In the genomic region with DNA sequence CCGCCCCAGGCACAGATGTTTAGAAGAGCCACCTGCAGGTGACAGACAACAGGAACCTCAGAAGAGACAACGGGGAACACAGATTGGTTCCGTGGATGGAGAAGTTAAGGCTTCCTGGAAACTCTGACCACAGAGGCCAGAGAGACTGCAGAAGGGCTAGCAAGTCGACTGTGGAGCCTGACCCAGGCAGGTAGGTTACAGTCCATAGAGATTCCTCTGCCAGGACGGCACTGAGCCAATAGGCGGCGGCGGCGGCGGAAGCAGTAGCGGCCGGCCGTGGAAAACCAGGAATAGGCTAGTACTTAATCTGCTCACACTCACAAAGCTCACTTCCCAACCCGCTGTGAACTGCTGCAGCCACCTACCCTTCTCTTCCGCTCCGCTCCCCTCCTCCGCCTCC, we compare ENCODE assay signal across 8 mouse cellular contexts. TPM values are rescaled to one million over a fixed set of nuclear protein-coding genes. Genes with fewer than 3 reads are reported as not detected.
DNase-seq lines count a peak whose midpoint lies in the region; ATAC-seq and TF ChIP-seq lines count a peak whose summit lies in the region.

No protein-coding gene starts in this region.

- H3K4me3 ChIP-seq in G1E (ENCODE audit: low read depth, low read length): peak overlapping the region; percentile 61; the same call in 1 of the 2 replicates
- H3K4me3 ChIP-seq in forebrain, embryonic 12.5 days (replicated peaks): peak overlapping the region; percentile 8; the same call in 1 of the 2 replicates

- no peaks in the 10 kb centered on the region for H3K9me3 ChIP-seq in G1E (replicated peaks)
- no peaks in the 10 kb centered on the region for H3K9me3 ChIP-seq in forebrain, embryonic 12.5 days

- H3K27me3 ChIP-seq in G1E (ENCODE audit: insufficient read depth, low read length): peaks cover 14% of the 10 kb centered on the region
- H3K27me3 ChIP-seq in forebrain, embryonic 12.5 days: peaks cover 10% of the 10 kb centered on the region; the same call in 1 of the 2 replicates

- intact Hi-C loops in heart, postnatal 25 days (cut with DNase I): loop anchor here (5.0 to 10.0 kb wide), 2 partner anchors 54 to 182 kb away; a partner anchor contains a TSS

- H3K9ac ChIP-seq in forebrain, embryonic 12.5 days: peak overlapping the region; percentile 12; the same call in 1 of the 2 replicates

- 6% methylated on average over 17 of the region's 17 CpGs for WGBS in forebrain, embryonic 12.5 days

- peaks cover 31% of the 10 kb centered on the region for H3K4me1 ChIP-seq in G1E (ENCODE audit: insufficient read depth, low read depth, low read length)
- H3K4me1 ChIP-seq in forebrain, embryonic 12.5 days: peaks cover 14% of the 10 kb centered on the region

- peaks cover under 1% of the 10 kb centered on the region for H3K36me3 ChIP-seq in G1E (replicated peaks)
- H3K36me3 ChIP-seq in forebrain, embryonic 12.5 days (replicated peaks): no peaks in the 10 kb centered on the region

- H3K4me2 ChIP-seq in forebrain, embryonic 12.5 days: peak overlapping the region; percentile 41

- H3K27ac ChIP-seq in forebrain, embryonic 12.5 days: no peak overlapping the region

- TF ChIP-seq CTCF in G1E (IDR thresholded peaks at IDR 0.05; ENCODE audit: low read depth, low read length): no peak

- ATAC-seq in G1E (ENCODE audit: extremely low read depth, insufficient number of reproducible peaks, low FRiP score, poor library complexity, severe bottlenecking): no peak
- no peak for ATAC-seq in forebrain, embryonic 12.5 days (ENCODE audit: low FRiP score)
- ATAC-seq in megakaryocyte, adult 5-6 weeks (ENCODE audit: poor library complexity, severe bottlenecking): peak; percentile 43

- peak; percentile 17 for DNase-seq in CD4-positive helper T cell, adult 2 months (ENCODE audit: low read depth, low spot score)
- no peak for DNase-seq in G1E (ENCODE audit: low spot score)
- DNase-seq in heart, postnatal 25 days (ENCODE audit: low spot score): peak; percentile 49
- DNase-seq in kidney, postnatal 36 days: peak; percentile 85 to 90
- DNase-seq in testis, postnatal 14 days (ENCODE audit: low spot score): peak; percentile 45
- no peak for DNase-seq in frontal cortex, postnatal 14 days (ENCODE audit: low spot score in 2 of 2)

RNA-seq across cellular contexts. Expression of a gene that starts 3.7 kb away (rescaled TPM):
- total RNA-seq in G1E (2014; fragmentation: Nextera tagmentation) (548 and 656 TPM in 2 replicates), G1E (2017) (369 and 478 TPM in 2 replicates)
- 114 and 167 TPM in 2 replicates for polyA plus RNA-seq in G1E (2012)
- polyA plus RNA-seq in forebrain, embryonic 12.5 days (2016; fragmentation: Nextera tagmentation; extraction: Ambion mirVana): 404 and 414 TPM in 2 replicates
- 100 to 1,000 TPM; 165 to 178 TPM for total RNA-seq in heart, postnatal 25 days (2021)
- 561 and 605 TPM in 2 replicates for total RNA-seq in megakaryocyte, adult 5-6 weeks (2015)
- 974 and 1,002 TPM in 2 replicates for total RNA-seq in megakaryocyte, adult 5-6 weeks (2017)

RNA-seq across cellular contexts. Expression of a gene that starts 5.6 kb away (rescaled TPM):
- 0.38 TPM in 1 of 2 replicates, not detected in the other for total RNA-seq in G1E (2014; fragmentation: Nextera tagmentation)
- 0.98 and 0.99 TPM in 2 replicates for total RNA-seq in G1E (2017)
- 0.41 and 0.52 TPM in 2 replicates for polyA plus RNA-seq in G1E (2012)
- 17.4 and 17.8 TPM in 2 replicates for polyA plus RNA-seq in forebrain, embryonic 12.5 days (2016; fragmentation: Nextera tagmentation; extraction: Ambion mirVana)
- 100 to 1,000 TPM; 191 to 222 TPM for total RNA-seq in heart, postnatal 25 days (2021)
- 0.75 and 1.2 TPM in 2 replicates for total RNA-seq in megakaryocyte, adult 5-6 weeks (2015)
- total RNA-seq in megakaryocyte, adult 5-6 weeks (2017): 0.48 and 0.65 TPM in 2 replicates

RNA-seq across cellular contexts. Expression of a gene that starts 15.9 kb away (rescaled TPM):
- total RNA-seq in G1E (2014; fragmentation: Nextera tagmentation) (25.6 and 26.0 TPM in 2 replicates), G1E (2017) (21.7 and 21.8 TPM in 2 replicates)
- 17.5 and 23.1 TPM in 2 replicates for polyA plus RNA-seq in G1E (2012)
- polyA plus RNA-seq in forebrain, embryonic 12.5 days (2016; fragmentation: Nextera tagmentation; extraction: Ambion mirVana): 18.7 and 19.3 TPM in 2 replicates
- 1 to 10 TPM; 5.4 to 6.0 TPM for total RNA-seq in heart, postnatal 25 days (2021)
- 6.5 and 7.7 TPM in 2 replicates for total RNA-seq in megakaryocyte, adult 5-6 weeks (2015)
- 7.2 and 15.1 TPM in 2 replicates for total RNA-seq in megakaryocyte, adult 5-6 weeks (2017)

RNA-seq across cellular contexts. Expression of a gene that starts 42.2 kb away (rescaled TPM):
- total RNA-seq in G1E (2014; fragmentation: Nextera tagmentation): 43.9 and 72.5 TPM in 2 replicates
- 46.8 and 50.9 TPM in 2 replicates for total RNA-seq in G1E (2017)
- 10.3 and 12.0 TPM in 2 replicates for polyA plus RNA-seq in G1E (2012)
- polyA plus RNA-seq in forebrain, embryonic 12.5 days (2016; fragmentation: Nextera tagmentation; extraction: Ambion mirVana): 68.2 and 73.1 TPM in 2 replicates
- 10 to 100 TPM; 27.8 to 33.3 TPM for total RNA-seq in heart, postnatal 25 days (2021)
- total RNA-seq in megakaryocyte, adult 5-6 weeks (2015): 24.8 and 28.0 TPM in 2 replicates
- total RNA-seq in megakaryocyte, adult 5-6 weeks (2017): 15.6 and 20.0 TPM in 2 replicates

RNA-seq across cellular contexts. Expression of a gene that starts 42.2 kb away (rescaled TPM):
- total RNA-seq in G1E (2014; fragmentation: Nextera tagmentation) (88.9 and 122 TPM in 2 replicates), G1E (2017) (64.6 and 78.6 TPM in 2 replicates)
- 4.1 and 8.2 TPM in 2 replicates for polyA plus RNA-seq in G1E (2012)
- polyA plus RNA-seq in forebrain, embryonic 12.5 days (2016; fragmentation: Nextera tagmentation; extraction: Ambion mirVana): 72.0 and 73.4 TPM in 2 replicates
- 10 to 100 TPM; 19.8 to 22.6 TPM for total RNA-seq in heart, postnatal 25 days (2021)
- total RNA-seq in megakaryocyte, adult 5-6 weeks (2015): 8.0 and 8.6 TPM in 2 replicates
- total RNA-seq in megakaryocyte, adult 5-6 weeks (2017): 11.6 and 20.7 TPM in 2 replicates

Comparison
In these comparisons a context has a peak if more than half of its experiments do, and no peak if none do; other contexts are left out.
1. DNase-seq: peak in CD4-positive helper T cell, adult 2 months (single experiment), heart, postnatal 25 days (single experiment), kidney, postnatal 36 days (2 of 2) and testis, postnatal 14 days (single experiment); none in G1E (single experiment) and frontal cortex, postnatal 14 days (0 of 2).
2. RNA of a gene that starts 5.6 kb away (total RNA-seq): 191 to 222 TPM in heart, postnatal 25 days; 0.48 to 1.2 TPM in megakaryocyte, adult 5-6 weeks and 0.38 to 0.99 TPM in G1E; every median in the first group is over 10 times any median in the second.